Mouse (Mus musculus): ENCODE data around the gene Dmrt1.

DNA sequence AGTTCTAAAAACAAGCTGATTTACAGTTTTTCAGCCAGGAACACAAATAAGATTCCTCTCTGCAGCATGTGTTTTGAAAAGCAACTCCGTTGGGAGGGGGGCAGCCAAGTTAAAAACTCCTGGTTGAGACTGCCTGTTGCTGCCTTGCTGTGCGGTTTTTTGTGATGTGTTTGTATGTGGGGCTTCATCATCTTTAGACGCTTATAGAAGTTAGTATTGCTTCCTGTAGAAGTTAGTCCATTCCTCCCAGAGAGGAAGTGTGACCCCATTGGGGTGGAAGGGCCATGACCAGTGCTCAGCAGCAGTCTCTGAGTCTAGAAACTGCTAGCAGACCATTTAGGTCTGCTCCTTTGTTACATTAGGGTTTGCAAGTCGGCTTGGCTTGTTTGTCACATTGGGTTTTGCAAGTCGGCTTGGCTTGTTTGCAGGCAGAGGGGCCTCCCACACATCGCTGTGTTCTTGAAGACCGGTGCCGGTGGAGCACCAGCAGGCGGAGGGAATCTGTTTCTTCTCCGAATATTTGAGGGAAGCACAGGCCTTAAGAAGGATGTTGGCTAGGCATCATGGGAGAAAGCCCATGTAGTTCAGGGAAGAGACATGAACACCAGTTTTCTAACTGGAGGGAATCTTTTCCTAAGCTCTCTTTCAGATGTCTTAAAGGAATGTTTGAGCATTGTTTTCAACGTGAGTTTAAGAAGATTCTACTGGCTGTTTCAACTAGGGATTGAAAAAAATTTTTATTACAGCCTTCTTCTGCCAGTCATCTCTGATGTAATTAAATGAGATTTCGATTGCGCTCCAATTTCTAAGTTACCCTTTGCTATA lies 108.3 kb downstream of the Dmrt1 start:
- no peak for TF ChIP-seq CTCF (IDR thresholded peaks at IDR 0.05; ENCODE audit: low read depth, low read length)
- no peak for TF ChIP-seq POLR2A (IDR thresholded peaks at IDR 0.05; ENCODE audit: borderline replicate concordance, low read depth, low read length)
